Mouse (Mus musculus) left cerebral cortex, adult 8-10 months (tissue): ENCODE results near the gene Mzf1. TPM values are rescaled to one million over a fixed set of nuclear protein-coding genes. Genes with fewer than 3 reads are reported as not detected.

Experiments
- DNase-seq, 2 experiments: peaks; one replicate each; pipeline ENCODE4 v3.0.0; 2022; ENCODE audit warnings: low spot score in 2 of 2
- total RNA-seq, 4 experiments: library from RNA; stranded (reverse); gene quantifications; 2 replicates each; pipeline ENCODE4 v1.2.4; 2022

The Mzf1 gene
- total RNA-seq, 4 experiments from 2014 or later: 12.2 to 14.3 (median 13.1) TPM

DNA sequence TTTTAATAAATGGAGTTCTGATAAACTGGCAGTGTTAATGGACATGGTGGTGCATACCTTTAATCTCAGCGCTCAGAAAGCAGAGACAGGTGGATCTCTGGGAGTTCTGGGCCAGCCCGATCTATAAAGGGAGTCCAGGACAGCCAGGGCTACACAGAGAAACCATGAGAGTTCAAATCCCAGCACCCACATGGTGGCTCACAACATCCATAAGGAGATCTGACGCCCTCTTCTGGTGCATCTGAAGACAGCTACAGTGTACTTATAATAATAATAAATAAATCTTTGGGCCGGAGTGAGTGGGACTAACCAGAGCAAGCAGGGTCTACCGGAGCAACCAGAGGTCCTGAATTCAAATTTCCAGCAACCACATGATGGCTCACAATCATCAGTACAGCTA lies 51.2 kb downstream of the Mzf1 start:
- no peak for DNase-seq

DNA sequence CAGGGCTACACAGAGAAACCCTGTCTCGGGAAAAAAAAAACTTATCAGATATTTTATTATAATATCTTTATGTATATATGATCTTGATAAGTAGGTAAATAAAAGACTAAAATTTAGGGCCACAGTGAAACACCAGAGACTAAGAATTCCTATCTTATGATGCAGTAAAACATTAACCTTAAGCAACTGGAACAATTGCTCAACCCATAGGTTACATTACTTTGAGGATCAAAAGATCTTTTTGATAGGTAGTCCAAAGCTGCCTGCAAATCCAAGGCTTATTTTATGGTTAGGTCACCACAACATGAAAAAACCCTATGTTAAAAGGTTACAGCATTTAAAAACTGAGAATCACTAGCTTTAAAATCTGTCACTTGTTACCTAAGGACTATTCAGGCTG lies 53.0 kb downstream of the Mzf1 start:
- DNase-seq: no peak

DNA sequence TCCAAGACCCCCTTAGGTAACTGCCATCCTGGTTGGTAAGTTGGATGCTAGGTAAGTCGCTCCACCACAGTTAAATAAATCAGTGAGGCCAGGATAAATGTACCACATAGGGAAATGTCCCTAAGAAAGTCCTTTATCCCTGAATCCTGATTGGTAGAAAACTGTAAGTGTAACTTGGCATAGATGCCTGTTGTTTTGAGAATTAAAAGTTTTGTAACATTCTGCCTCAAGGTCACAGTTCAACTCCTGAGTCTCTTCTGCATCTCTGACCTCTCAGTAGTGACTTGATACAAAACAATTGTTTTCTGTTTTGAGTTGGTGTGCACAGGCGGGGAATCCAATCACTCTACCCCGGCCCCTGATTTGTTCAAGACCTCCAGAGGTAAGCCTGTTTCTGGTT lies 55.7 kb downstream of the Mzf1 start, which contains the start of gene Trim28:
TSS of gene Trim28 (plus strand) at position 264 of the 400 bp plus-strand sequence.
- DNase-seq: no peak

- DNase-seq: no peak
These were observed 56.5 kb downstream of the Mzf1 start, which contains the start of gene Slc27a5 for GRCm38 (mm10) chr7:12998053-12998452. TSS of gene Slc27a5 (minus strand) at chr7:12998192.

GRCm38 (mm10) chr7:12997230-12997629 lies 57.3 kb downstream of the Mzf1 start:
- DNase-seq: no peak

GRCm38 (mm10) chr7:12995862-12996261 lies 58.7 kb downstream of the Mzf1 start:
- DNase-seq: no peak

- DNase-seq: no peak
These were observed 61.4 kb downstream of the Mzf1 start for GRCm38 (mm10) chr7:12993148-12993547.

Other genes with a start within 250 kb of the Mzf1 start
- gene Zfp329, start 235.9 kb downstream of the Mzf1 start, total RNA-seq: 10 to 100 TPM; 17.4 to 25.3 (median 19.4) TPM
- gene Zfp110, start 220.0 kb downstream of the Mzf1 start, total RNA-seq: 10 to 100 TPM; 13.5 to 18.4 (median 14.9) TPM
- gene Zfp128, start 173.6 kb downstream of the Mzf1 start, total RNA-seq: 1 to 10 TPM; 7.2 to 8.7 (median 7.8) TPM
- 10 to 100 TPM; 12.7 to 15.0 (median 13.7) TPM for gene Zscan22, start 156.9 kb downstream of the Mzf1 start, total RNA-seq
- 100 to 1,000 TPM; 432 to 451 (median 444) TPM for gene Rps5, start 132.5 kb downstream of the Mzf1 start, total RNA-seq
- 1 to 10 TPM in 3 of 4 experiments, under 1 TPM in 1; 0.98 to 1.5 (median 1.2) TPM for gene Rnf225, start 127.3 kb downstream of the Mzf1 start, total RNA-seq
- 10 to 100 TPM in 1 of 4 experiments, 1 to 10 TPM in 3; 9.2 to 10.1 (median 9.7) TPM for gene Zfp324, start 88.9 kb downstream of the Mzf1 start, total RNA-seq
- gene Zfp446, start 76.9 kb downstream of the Mzf1 start, total RNA-seq: 10 to 100 TPM in 1 of 4 experiments, 1 to 10 TPM in 3; 6.7 to 10.2 (median 8.6) TPM
- under 1 TPM in 1 of 4 experiments, not detected in 3; 0.37 TPM for gene Slc27a5, start 56.6 kb downstream of the Mzf1 start, total RNA-seq
- gene Trim28, start 55.6 kb downstream of the Mzf1 start, total RNA-seq: 100 to 1,000 TPM; 218 to 241 (median 229) TPM
- gene Zbtb45, start 44.7 kb downstream of the Mzf1 start, total RNA-seq: 10 to 100 TPM; 34.2 to 36.9 (median 34.3) TPM
- 100 to 1,000 TPM; 152 to 158 (median 152) TPM for gene Chmp2a, start 20.0 kb downstream of the Mzf1 start, total RNA-seq
- gene Ube2m, start 16.5 kb downstream of the Mzf1 start, total RNA-seq: 100 to 1,000 TPM; 220 to 248 (median 229) TPM
- gene Vmn1r85, start 40.4 kb upstream of the Mzf1 start, total RNA-seq: under 1 TPM in 1 of 4 experiments, not detected in 3; 0.05 TPM
- not detected for gene Vmn1r86, start 65.2 kb upstream of the Mzf1 start, total RNA-seq
- gene Vmn1r87, start 85.4 kb upstream of the Mzf1 start, total RNA-seq: not detected
- under 1 TPM; 0.11 to 0.22 (median 0.17) TPM for gene Vmn1r88, start 104.8 kb upstream of the Mzf1 start, total RNA-seq
- not detected for gene Vmn1r89, start 158.3 kb upstream of the Mzf1 start, total RNA-seq
- 10 to 100 TPM in 3 of 4 experiments, 1 to 10 TPM in 1; 9.0 to 10.7 (median 10.6) TPM for gene Lig1, start 222.5 kb upstream of the Mzf1 start, total RNA-seq
- 10 to 100 TPM; 14.6 to 17.4 (median 15.5) TPM for gene Zswim9, start 224.0 kb upstream of the Mzf1 start, total RNA-seq